Mouse (Mus musculus): Measurements from ENCODE around the gene Gm10135. TPM values are rescaled to one million over a fixed set of nuclear protein-coding genes. Genes with fewer than 3 reads are reported as not detected.
A peak's percentile ranks its signal among the peaks of the same experiment; 100 is the strongest.
"Not testable (repeated sequence)": the region's sequence is repeated elsewhere in the genome, so short reads cannot be mapped to it uniquely, and the experiment has no call there.

The Gm10135 gene
- total RNA-seq, 2 experiments from 2014 or later, result 1.3 TPM; not detected in 1

- ATAC-seq (replicated peaks; ENCODE audit: poor library complexity), result no peak
These were observed 8.8 kb downstream of the Gm10135 start for GRCm38 (mm10) chr5:72965706-72966105.

GRCm38 (mm10) chr5:72960096-72960495 lies 14.4 kb downstream of the Gm10135 start:
- ATAC-seq (replicated peaks; ENCODE audit: poor library complexity), result no peak

- no peak for ATAC-seq (replicated peaks; ENCODE audit: poor library complexity)
These were observed 17.2 kb downstream of the Gm10135 start for GRCm38 (mm10) chr5:72957281-72957680.

- ATAC-seq (replicated peaks; ENCODE audit: poor library complexity), result no peak
These were observed 20.4 kb downstream of the Gm10135 start for GRCm38 (mm10) chr5:72953996-72954604.

- peak; percentile 48 for ATAC-seq (replicated peaks; ENCODE audit: poor library complexity)
These were observed 24.2 kb downstream of the Gm10135 start for GRCm38 (mm10) chr5:72950252-72950651.

GRCm38 (mm10) chr5:72948136-72948535 lies 26.4 kb downstream of the Gm10135 start:
- ATAC-seq (replicated peaks; ENCODE audit: poor library complexity), result no peak

- no peak for ATAC-seq (replicated peaks; ENCODE audit: poor library complexity)
These were observed 33.5 kb downstream of the Gm10135 start for GRCm38 (mm10) chr5:72940906-72941432.

GRCm38 (mm10) chr5:72939311-72939710 lies 35.2 kb downstream of the Gm10135 start:
- ATAC-seq (replicated peaks; ENCODE audit: poor library complexity), result no peak

GRCm38 (mm10) chr5:72938421-72938820 lies 36.1 kb downstream of the Gm10135 start:
- ATAC-seq (replicated peaks; ENCODE audit: poor library complexity), result not testable (repeated sequence)

GRCm38 (mm10) chr5:72933026-72933675 lies 41.4 kb downstream of the Gm10135 start:
- no peak for ATAC-seq (replicated peaks; ENCODE audit: poor library complexity)

GRCm38 (mm10) chr5:72927074-72927473 lies 47.4 kb downstream of the Gm10135 start:
- ATAC-seq (replicated peaks; ENCODE audit: poor library complexity), result no peak

GRCm38 (mm10) chr5:72922796-72923195 lies 51.7 kb downstream of the Gm10135 start:
- ATAC-seq (replicated peaks; ENCODE audit: poor library complexity), result no peak

- ATAC-seq (replicated peaks; ENCODE audit: poor library complexity), result no peak
These were observed 53.3 kb downstream of the Gm10135 start for GRCm38 (mm10) chr5:72921171-72921570.

- ATAC-seq (replicated peaks; ENCODE audit: poor library complexity), result no peak
These were observed 54.1 kb downstream of the Gm10135 start for GRCm38 (mm10) chr5:72920416-72920815.

GRCm38 (mm10) chr5:72916851-72917250 lies 57.7 kb downstream of the Gm10135 start:
- no peak for ATAC-seq (replicated peaks; ENCODE audit: poor library complexity)

GRCm38 (mm10) chr5:72916048-72916447 lies 58.5 kb downstream of the Gm10135 start:
- ATAC-seq (replicated peaks; ENCODE audit: poor library complexity), result no peak

Other genes with a start within 250 kb of the Gm10135 start
- gene Txk, start 221.9 kb downstream of the Gm10135 start, total RNA-seq (2015), result 0.57 and 1.2 TPM in 2 replicates
- 0.08 and 0.41 TPM in 2 replicates for gene Txk, start 221.9 kb downstream of the Gm10135 start, total RNA-seq (2017)
- 23.4 and 23.5 TPM in 2 replicates for gene Tec, start 106.2 kb downstream of the Gm10135 start, total RNA-seq (2015)
- gene Tec, start 106.2 kb downstream of the Gm10135 start, total RNA-seq (2017), result 33.4 and 42.2 TPM in 2 replicates
- gene Slain2, start 60.4 kb downstream of the Gm10135 start, total RNA-seq (2015), result 43.2 and 48.5 TPM in 2 replicates
- gene Slain2, start 60.4 kb downstream of the Gm10135 start, total RNA-seq (2017), result 48.0 and 58.0 TPM in 2 replicates
- gene Slc10a4, start 32.2 kb upstream of the Gm10135 start, total RNA-seq (2015), result not detected in 2 replicates
- gene Slc10a4, start 32.2 kb upstream of the Gm10135 start, total RNA-seq (2017), result not detected in 2 replicates